Mouse (Mus musculus) MEL (cell line): ENCODE data around the gene Rnf186. TPM values are rescaled to one million over a fixed set of nuclear protein-coding genes. Genes with fewer than 3 reads are reported as not detected.

Source experiments
- DNase-seq: peaks from one replicate; pipeline ENCODE4 v3.0.0; 2011; ENCODE audit warnings: low read depth, low spot score
- H3K27ac ChIP-seq: 2 replicates; pipeline ENCODE4 v1.5.1; 2012; ENCODE audit warnings: low read depth, mild to moderate bottlenecking, control low read depth, low read length, moderate library complexity; ENCODE audit not compliant: control insufficient read depth
- H3K27me3 ChIP-seq, 2 experiments: fragments of 150-350 bp in 1 of 2; sonication (generic) in 1 of 2; 2 replicates each; pipeline ENCODE4 v1.6.1; 2012; ENCODE audit warnings: low read length in 2 of 2, mild to moderate bottlenecking in 2 of 2, improper control_type of control experiment in 1 of 2, moderate library complexity in 1 of 2; ENCODE audit not compliant: insufficient read depth in 2 of 2, control insufficient read depth in 1 of 2
- H3K36me3 ChIP-seq, 2 experiments: 2 replicates each; pipeline ENCODE4 v1.6.1; 2012 to 2014; ENCODE audit warnings: low read length in 2 of 2, improper control_type of control experiment in 1 of 2, inconsistent platforms in 1 of 2, mild to moderate bottlenecking in 1 of 2; ENCODE audit not compliant: insufficient read depth in 2 of 2, control insufficient read depth in 1 of 2
- H3K4me1 ChIP-seq, 2 experiments: fragments of 150-350 bp in 1 of 2; sonication (generic) in 1 of 2; 2 replicates each; pipeline ENCODE4 v1.6.1; 2012; ENCODE audit warnings: low read length in 2 of 2, improper control_type of control experiment in 1 of 2, mild to moderate bottlenecking in 1 of 2; ENCODE audit not compliant: insufficient read depth in 2 of 2, control insufficient read depth in 1 of 2
- H3K4me3 ChIP-seq, 2 experiments: fragments of 150-350 bp in 1 of 2; sonication (generic) in 1 of 2; 2 replicates each; pipeline ENCODE4 v1.5.1; 2012; ENCODE audit warnings: low read depth in 2 of 2, low read length in 2 of 2, mild to moderate bottlenecking in 2 of 2, moderate library complexity in 2 of 2, control low read depth in 1 of 2, improper control_type of control experiment in 1 of 2; ENCODE audit not compliant: control insufficient read depth in 1 of 2, insufficient read depth in 1 of 2
- H3K79me2 ChIP-seq: 2 replicates; pipeline ENCODE4 v1.6.1; 2012; ENCODE audit warnings: mild to moderate bottlenecking, low read length, moderate library complexity; ENCODE audit not compliant: control insufficient read depth, poor library complexity, insufficient read depth
- H3K9ac ChIP-seq: 2 replicates; pipeline ENCODE4 v1.6.1; 2012; ENCODE audit warnings: low read depth, mild to moderate bottlenecking, control low read depth, low read length, moderate library complexity; ENCODE audit not compliant: control insufficient read depth, poor library complexity, severe bottlenecking
- H3K9me3 ChIP-seq: fragments of 150-350 bp; sonication (generic); replicated peaks from 2 replicates; pipeline ENCODE4 v1.6.1; 2012; ENCODE audit warnings: mild to moderate bottlenecking, low read length, improper control_type of control experiment, moderate library complexity; ENCODE audit not compliant: insufficient read depth
- BHLHE40 ChIP-seq: IDR thresholded peaks from 2 replicates; pipeline ENCODE4 v1.6.1; 2012; ENCODE audit warnings: low read depth, mild to moderate bottlenecking, inconsistent platforms, low read length, improper control_type of control experiment, borderline replicate concordance
- CHD2 ChIP-seq: IDR thresholded peaks from 2 replicates; pipeline ENCODE4 v1.6.1; 2011; ENCODE audit warnings: low read length, improper control_type of control experiment
- ELF1 ChIP-seq: IDR thresholded peaks from 2 replicates; pipeline ENCODE4 v1.6.1; 2014; ENCODE audit warnings: low read depth, mild to moderate bottlenecking, inconsistent platforms, low read length, improper control_type of control experiment, moderate library complexity
- EP300 ChIP-seq, 2 experiments: IDR thresholded peaks; 2 replicates each; pipeline ENCODE4 v1.6.1; 2011; ENCODE audit warnings: improper control_type of control experiment in 2 of 2, low read length in 2 of 2, low read depth in 1 of 2, mild to moderate bottlenecking in 1 of 2
- GATA1 ChIP-seq: IDR thresholded peaks from 2 replicates; pipeline ENCODE4 v1.6.1; 2011; ENCODE audit warnings: low read depth, low read length, improper control_type of control experiment
- JUND ChIP-seq: IDR thresholded peaks from 2 replicates; pipeline ENCODE4 v1.6.1; 2011; ENCODE audit warnings: low read depth, mild to moderate bottlenecking, improper control_type of control experiment, low read length
- MAFK ChIP-seq: IDR thresholded peaks from 2 replicates; pipeline ENCODE4 v1.6.1; 2011; ENCODE audit warnings: low read depth, mild to moderate bottlenecking, low read length, improper control_type of control experiment, borderline replicate concordance
- MAZ ChIP-seq: IDR thresholded peaks from 2 replicates; pipeline ENCODE4 v1.6.1; 2012; ENCODE audit warnings: low read depth, mild to moderate bottlenecking, inconsistent platforms, low read length, improper control_type of control experiment
- MEF2A ChIP-seq: IDR thresholded peaks from 2 replicates; pipeline ENCODE4 v1.6.1; 2014; ENCODE audit warnings: low read depth, mild to moderate bottlenecking, inconsistent platforms, low read length, improper control_type of control experiment; ENCODE audit not compliant: poor library complexity, insufficient replicate concordance, severe bottlenecking; ENCODE audit errors: extremely low read depth
- MYB ChIP-seq: IDR thresholded peaks from 2 replicates; pipeline ENCODE4 v1.6.1; 2011; ENCODE audit warnings: mild to moderate bottlenecking, low read depth, low read length, improper control_type of control experiment
- POLR2AphosphoS5 ChIP-seq: IDR thresholded peaks from 2 replicates; pipeline ENCODE4 v1.6.1; 2012; ENCODE audit warnings: low read depth, borderline replicate concordance, mild to moderate bottlenecking, inconsistent platforms, low read length, moderate library complexity, mixed read lengths
- RAD21 ChIP-seq: IDR thresholded peaks from 2 replicates; pipeline ENCODE4 v1.6.1; 2011; ENCODE audit warnings: mild to moderate bottlenecking, low read depth, low read length, improper control_type of control experiment
- RCOR1 ChIP-seq: IDR thresholded peaks from 2 replicates; pipeline ENCODE4 v1.6.1; 2012; ENCODE audit warnings: low read depth, mild to moderate bottlenecking, inconsistent platforms, low read length, improper control_type of control experiment
- TAL1 ChIP-seq: IDR thresholded peaks from 2 replicates; pipeline ENCODE4 v1.6.1; 2012; ENCODE audit warnings: mild to moderate bottlenecking, inconsistent platforms, low read length, moderate library complexity, mixed read lengths
- TBP ChIP-seq: IDR thresholded peaks from 2 replicates; pipeline ENCODE4 v1.8.0; 2011; ENCODE audit warnings: low read depth, low read length, improper control_type of control experiment
- USF1 ChIP-seq: IDR thresholded peaks from 2 replicates; pipeline ENCODE4 v1.6.1; 2014; ENCODE audit warnings: low read depth, mild to moderate bottlenecking, inconsistent platforms, low read length, improper control_type of control experiment, moderate library complexity
- USF2 ChIP-seq, 2 experiments: IDR thresholded peaks; 2 replicates each; pipeline ENCODE4 v1.6.1; 2011 to 2012; ENCODE audit warnings: improper control_type of control experiment in 2 of 2, low read length in 2 of 2, borderline replicate concordance in 1 of 2, inconsistent platforms in 1 of 2, low read depth in 1 of 2, mild to moderate bottlenecking in 1 of 2; ENCODE audit not compliant: insufficient read depth in 1 of 2
- ZNF384 ChIP-seq: IDR thresholded peaks from 2 replicates; pipeline ENCODE4 v1.6.1; 2012; ENCODE audit warnings: low read depth, mild to moderate bottlenecking, inconsistent platforms, low read length, improper control_type of control experiment
- polyA plus RNA-seq, 2 experiments: library from polyadenylated mRNA; stranded (reverse) in 1 of 2; unstranded in 1 of 2; fragments of >175 nt in 1 of 2; fragments of >200 nt in 1 of 2; gene quantifications; 2 replicates each; pipeline versions ENCODE4 v1.2.1 to v1.2.4; 2012; ENCODE audit warnings: low replicate concordance in 2 of 2, low read depth in 1 of 2; ENCODE audit not compliant: insufficient read length in 2 of 2, insufficient read depth in 1 of 2, missing spikeins in 1 of 2
- total RNA-seq: library from RNA; depleted of rRNA; stranded (reverse); fragments of 300-350 nt; gene quantifications from 2 replicates; pipeline ENCODE4 v1.2.3, GENCODE M21; 2012

The Rnf186 gene
- total and polyA plus RNA-seq, 3 experiments, result 0.19 to 0.61 TPM; not detected in 1

- no peaks in the 10 kb centered on the region for H3K79me2 ChIP-seq
- no peak overlapping the region for H3K4me3 ChIP-seq
- DNase-seq, result no peak
- no peak overlapping the region for H3K9ac ChIP-seq
- H3K9me3 ChIP-seq, result no peaks in the 10 kb centered on the region
- no peak overlapping the region for H3K27ac ChIP-seq
- H3K27me3 ChIP-seq, result peaks cover 0 to 4% of the 10 kb centered on the region in 2 experiments; a peak in 2 of 4 replicates
- H3K36me3 ChIP-seq, result no peaks in the 10 kb centered on the region; a peak in 1 of 4 replicates
- no peaks in the 10 kb centered on the region; a peak in 1 of 4 replicates for H3K4me1 ChIP-seq
- TF ChIP-seq TAL1 (no peak), USF2 (IDR thresholded peaks at IDR 0.05; ENCODE audit: borderline replicate concordance in 1 of 2, insufficient read depth in 1 of 2, low read depth in 1 of 2, low read length in 2 of 2) (no peak), CHD2 (no peak), POLR2AphosphoS5 (no peak), JUND (no peak), BHLHE40 (no peak), MEF2A (no peak), MAFK (no peak), TBP (no peak), MAZ (no peak), USF1 (no peak), RAD21 (no peak), MYB (no peak), RCOR1 (no peak)
- TF ChIP-seq, all 39 proteins: peak for 0
Observed at GRCm38 (mm10) chr4:138934456-138935145, 32.3 kb upstream of the Rnf186 start.

GRCm38 (mm10) chr4:138938495-138939269, 28.2 kb upstream of the Rnf186 start:
- DNase-seq, result no peak
- H3K79me2 ChIP-seq, result no peaks in the 10 kb centered on the region
- TF ChIP-seq ZNF384 (peak; percentile 46; the same call in 1 of the 2 replicates), JUND (no peak), EP300 (IDR thresholded peaks at IDR 0.05; ENCODE audit: low read depth in 1 of 2, low read length in 2 of 2) (peak; percentile 17 to 28; a peak in 2 of 4 replicates), ELF1 (peak; percentile 19; the same call in 1 of the 2 replicates), GATA1 (peak; percentile 34; the same call in 1 of the 2 replicates)

More at GRCm38 (mm10) chr4:138938495-138939269, 28.2 kb upstream of the Rnf186 start:
- Histone ChIP-seq H3K4me1 (peaks cover 0 to 2% of the 10 kb centered on the region in 2 experiments; a peak in 3 of 4 replicates), H3K36me3 (no peaks in the 10 kb centered on the region; a peak in 1 of 4 replicates), H3K9me3 (no peaks in the 10 kb centered on the region), H3K9ac (no peak overlapping the region), H3K27ac (no peak overlapping the region), H3K27me3 (no peaks in the 10 kb centered on the region), H3K4me3 (no peak overlapping the region)
